Comparison of ENCODE assay signal across 8 mouse cellular contexts in the genomic region with DNA sequence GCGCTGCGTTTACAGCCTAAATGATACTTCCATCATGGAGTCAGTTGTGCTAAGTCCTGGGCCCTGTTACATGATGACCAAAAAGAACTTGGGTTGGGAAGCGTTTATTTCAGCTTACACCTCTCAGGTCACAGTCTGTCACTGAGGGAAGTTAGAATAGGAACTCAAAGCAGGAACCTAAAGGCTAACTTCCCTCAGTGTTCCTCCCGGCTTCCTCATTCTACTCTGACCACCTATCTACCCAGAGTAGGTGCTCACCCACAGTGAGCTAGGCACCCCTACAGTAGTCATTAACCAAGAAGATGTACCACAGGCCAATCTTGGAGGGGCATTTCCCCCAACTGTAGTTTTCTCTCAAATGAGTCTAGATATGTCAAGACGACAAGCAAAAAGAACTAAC. TPM values are rescaled to one million over a fixed set of nuclear protein-coding genes. Genes with fewer than 3 reads are reported as not detected.
A peak's percentile ranks its signal among the peaks of the same experiment; 100 is the strongest.
DNase-seq lines count a peak whose midpoint lies in the region; ATAC-seq lines count a peak whose summit lies in the region.

No protein-coding gene starts in this region.

- DNase-seq in heart, adult 11 months: peak; percentile 74
- no peak for DNase-seq in heart, postnatal 14 days
- no peak for DNase-seq in kidney, postnatal 14 days
- DNase-seq in cerebellum, adult 9-11 months: no peak
- no peak for DNase-seq in spleen, adult 18-20 months

- intact Hi-C loops in heart, postnatal 14 days (cut with DNase I): loop anchor here (5.0 kb wide), 2 partner anchors 158 to 393 kb away; partner anchors contain the start of gene Pak1ip1

- ATAC-seq in common myeloid progenitor, adult 5-6 weeks (replicated peaks; ENCODE audit: low read depth, poor library complexity, severe bottlenecking): peak; percentile 59
- peak; percentile 82 for ATAC-seq in megakaryocyte, adult 5-6 weeks (ENCODE audit: poor library complexity, severe bottlenecking)
- peak; percentile 82 for ATAC-seq in neutrophil, adult 5-6 weeks (ENCODE audit: extremely low read depth, insufficient number of reproducible peaks, low FRiP score, poor library complexity, severe bottlenecking)

RNA-seq across cellular contexts. Expression of gene Gcnt2, which starts 15.4 kb away (rescaled TPM):
- 10 to 100 TPM; 12.1 to 14.1 TPM for total RNA-seq in heart, postnatal 14 days (2021)
- total RNA-seq in common myeloid progenitor, adult 5-6 weeks (2017): 42.3 and 55.9 TPM in 2 replicates
- 22.7 and 23.6 TPM in 2 replicates for total RNA-seq in megakaryocyte, adult 5-6 weeks (2015)
- total RNA-seq in megakaryocyte, adult 5-6 weeks (2017): 11.7 and 15.3 TPM in 2 replicates
- 329 and 353 TPM in 2 replicates for total RNA-seq in neutrophil, adult 5-6 weeks (2017)
